Mouse (Mus musculus) embryonic facial prominence, embryonic 14.5 days (tissue): ENCODE measurements around the gene Gucy1b2. TPM values are rescaled to one million over a fixed set of nuclear protein-coding genes. Genes with fewer than 3 reads are reported as not detected.

Source experiments
- ATAC-seq: fragments of 200-750 bp; cut with Nextera tagmentation; 2 replicates; pipeline ENCODE4 v1.8.0; 2017; ENCODE audit warnings: low read depth, moderate number of reproducible peaks, moderate TSS enrichment
- DNase-seq: peaks from one replicate; pipeline ENCODE4 v3.0.0-alpha.2; 2015; ENCODE audit warnings: low spot score
- H3K27ac ChIP-seq: fragments of 300-500 bp; sonication (generic); replicated peaks from 2 replicates; pipeline ENCODE4 v1.5.1; 2014; ENCODE audit warnings: low read depth, mild to moderate bottlenecking, low read length, moderate library complexity
- H3K27me3 ChIP-seq: fragments of 300-500 bp; sonication (generic); replicated peaks from 2 replicates; pipeline ENCODE4 v1.6.1; 2014; ENCODE audit warnings: low read length; ENCODE audit not compliant: control insufficient read depth, insufficient read depth
- H3K36me3 ChIP-seq: fragments of 300-500 bp; sonication (generic); 2 replicates; pipeline ENCODE4 v1.6.1; 2014; ENCODE audit warnings: low read length, mixed read lengths; ENCODE audit not compliant: control insufficient read depth, insufficient read depth
- H3K4me1 ChIP-seq: fragments of 300-500 bp; sonication (generic); 2 replicates; pipeline ENCODE4 v1.6.1; 2014; ENCODE audit warnings: antibody characterized with exemption, low read length; ENCODE audit not compliant: control insufficient read depth, insufficient read depth
- H3K4me2 ChIP-seq: fragments of 300-500 bp; sonication (generic); 2 replicates; pipeline ENCODE4 v1.6.1; 2014; ENCODE audit warnings: low read depth, mild to moderate bottlenecking, low read length, moderate library complexity, mixed read lengths
- H3K4me3 ChIP-seq: fragments of 300-500 bp; sonication (generic); 2 replicates; pipeline ENCODE4 v1.5.1; 2014; ENCODE audit warnings: low read depth, mild to moderate bottlenecking, low read length
- H3K9ac ChIP-seq: fragments of 300-500 bp; sonication (generic); 2 replicates; pipeline ENCODE4 v1.6.1; 2014; ENCODE audit warnings: low read depth, mild to moderate bottlenecking, low read length, moderate library complexity, mixed read lengths
- H3K9me3 ChIP-seq: fragments of 300-500 bp; sonication (generic); 2 replicates; pipeline ENCODE4 v1.6.1; 2016; ENCODE audit warnings: low read length; ENCODE audit not compliant: control insufficient read depth
- WGBS: fragments of 180-500 bp; shearing (Covaris S2); extraction: QIAGEN DNeasy Blood & Tissue Kit; methylation state at CpG from one replicate; pipeline ENCODE4 v1.1.7; 2014; 5-methylcytosine and 5-hydroxymethylcytosine counted together
- polyA plus RNA-seq: library from polyadenylated mRNA; unstranded; fragments of >200 nt; fragmentation: Nextera tagmentation; extraction: Ambion mirVana; gene quantifications from 2 replicates; pipeline ENCODE4 v1.2.1, GENCODE M21; 2014

Gene Gucy1b2
- polyA plus RNA-seq = 0.10 and 0.15 TPM in 2 replicates

GRCm38 (mm10) chr14:62456239-62456747 lies at the start of gene Gucy1b2:
Gucy1b2 (minus strand) TSS chr14:62456289.
- H3K4me3 ChIP-seq = no peak within 1 kb of the TSS
- no peak within 1 kb of the TSS for H3K9ac ChIP-seq
- no peaks in the 10 kb centered on the region for H3K4me1 ChIP-seq
- H3K36me3 ChIP-seq = no peaks in the 10 kb centered on the region
- H3K27ac ChIP-seq = peak within 1 kb of the TSS; percentile 8; the same call in 1 of the 2 replicates
- H3K4me2 ChIP-seq = peak within 1 kb of the TSS; percentile 33; the same call in 1 of the 2 replicates
- no peaks in the 10 kb centered on the region for H3K27me3 ChIP-seq
- 56% methylated on average over 9 of the region's 9 CpGs for WGBS
- ATAC-seq (no peak), DNase-seq (no peak)
- no peaks in the 10 kb centered on the region for H3K9me3 ChIP-seq

GRCm38 (mm10) chr14:62497391-62497790 lies 41.3 kb upstream of the Gucy1b2 start:
- DNase-seq = no peak
- Histone ChIP-seq H3K27ac (no peak overlapping the region), H3K9me3 (no peaks in the 10 kb centered on the region), H3K27me3 (no peaks in the 10 kb centered on the region), H3K9ac (no peak overlapping the region), H3K4me2 (no peak overlapping the region), H3K36me3 (no peaks in the 10 kb centered on the region), H3K4me1 (no peaks in the 10 kb centered on the region), H3K4me3 (no peak overlapping the region)
- ATAC-seq = no peak
- 73% methylated on average over 7 of the region's 7 CpGs for WGBS

GRCm38 (mm10) chr14:62496501-62496900 lies 40.4 kb upstream of the Gucy1b2 start:
- ATAC-seq = no peak
- Histone ChIP-seq H3K4me2 (no peak overlapping the region), H3K9ac (no peak overlapping the region), H3K36me3 (no peaks in the 10 kb centered on the region), H3K4me3 (no peak overlapping the region), H3K4me1 (no peaks in the 10 kb centered on the region), H3K9me3 (no peaks in the 10 kb centered on the region), H3K27me3 (no peaks in the 10 kb centered on the region), H3K27ac (no peak overlapping the region)
- no peak for DNase-seq
- 37% methylated on average over 1 of the region's 1 CpGs for WGBS

- H3K27me3 ChIP-seq = no peaks in the 10 kb centered on the region
- ATAC-seq (no peak), DNase-seq (no peak)
- no peak overlapping the region for H3K27ac ChIP-seq
- H3K4me1 ChIP-seq = no peaks in the 10 kb centered on the region
- no peak overlapping the region for H3K4me3 ChIP-seq
- H3K36me3 ChIP-seq = no peaks in the 10 kb centered on the region
- WGBS = 71% methylated on average over 5 of the region's 5 CpGs
- H3K9me3 ChIP-seq = no peaks in the 10 kb centered on the region
- H3K9ac ChIP-seq = no peak overlapping the region
- H3K4me2 ChIP-seq = no peak overlapping the region
Observed at GRCm38 (mm10) chr14:62493456-62493855, 37.4 kb upstream of the Gucy1b2 start.

GRCm38 (mm10) chr14:62492196-62492850 lies 36.2 kb upstream of the Gucy1b2 start:
- Histone ChIP-seq H3K9me3 (no peaks in the 10 kb centered on the region), H3K4me3 (no peak overlapping the region), H3K4me2 (no peak overlapping the region), H3K9ac (no peak overlapping the region), H3K36me3 (no peaks in the 10 kb centered on the region), H3K27ac (no peak overlapping the region), H3K4me1 (no peaks in the 10 kb centered on the region), H3K27me3 (no peaks in the 10 kb centered on the region)
- WGBS = 31% methylated on average over 16 of the region's 16 CpGs
- DNase-seq (peak; percentile 88), ATAC-seq (peak; percentile 86)

- Histone ChIP-seq H3K4me3 (no peak overlapping the region), H3K27me3 (no peaks in the 10 kb centered on the region), H3K9me3 (no peaks in the 10 kb centered on the region), H3K4me2 (no peak overlapping the region), H3K27ac (no peak overlapping the region), H3K9ac (no peak overlapping the region), H3K36me3 (no peaks in the 10 kb centered on the region), H3K4me1 (no peaks in the 10 kb centered on the region)
- ATAC-seq (no peak), DNase-seq (no peak)
- WGBS = 92% methylated on average over 7 of the region's 7 CpGs
Observed at GRCm38 (mm10) chr14:62488270-62488669, 32.2 kb upstream of the Gucy1b2 start.

- Histone ChIP-seq H3K9me3 (no peaks in the 10 kb centered on the region), H3K4me3 (no peak overlapping the region), H3K9ac (no peak overlapping the region), H3K27ac (no peak overlapping the region), H3K27me3 (no peaks in the 10 kb centered on the region), H3K4me2 (no peak overlapping the region), H3K36me3 (no peaks in the 10 kb centered on the region), H3K4me1 (no peaks in the 10 kb centered on the region)
- 42% methylated on average over 8 of the region's 8 CpGs for WGBS
- ATAC-seq (no peak), DNase-seq (peak; percentile 59)
Observed at GRCm38 (mm10) chr14:62481381-62481780, 25.3 kb upstream of the Gucy1b2 start.

GRCm38 (mm10) chr14:62479395-62479794 lies 23.3 kb upstream of the Gucy1b2 start:
- H3K27ac ChIP-seq = no peak overlapping the region
- no peaks in the 10 kb centered on the region for H3K36me3 ChIP-seq
- no peaks in the 10 kb centered on the region for H3K4me1 ChIP-seq
- DNase-seq (peak; percentile 68), ATAC-seq (peak; percentile 88)
- no peaks in the 10 kb centered on the region for H3K9me3 ChIP-seq
- no peak overlapping the region for H3K4me2 ChIP-seq
- no peaks in the 10 kb centered on the region for H3K27me3 ChIP-seq
- 41% methylated on average over 6 of the region's 6 CpGs for WGBS
- no peak overlapping the region for H3K9ac ChIP-seq
- no peak overlapping the region for H3K4me3 ChIP-seq

- WGBS = 62% methylated on average over 1 of the region's 1 CpGs
- H3K4me2 ChIP-seq = no peak overlapping the region
- no peak for ATAC-seq
Observed at GRCm38 (mm10) chr14:62474481-62474880, 18.4 kb upstream of the Gucy1b2 start.

More at GRCm38 (mm10) chr14:62474481-62474880, 18.4 kb upstream of the Gucy1b2 start:
- Histone ChIP-seq H3K27ac (no peak overlapping the region), H3K4me3 (no peak overlapping the region), H3K36me3 (no peaks in the 10 kb centered on the region), H3K9ac (no peak overlapping the region), H3K27me3 (no peaks in the 10 kb centered on the region), H3K9me3 (no peaks in the 10 kb centered on the region), H3K4me1 (no peaks in the 10 kb centered on the region)
- no peak for DNase-seq
